Mouse (Mus musculus) layer of hippocampus, postnatal 14 days (tissue): ENCODE results near the gene Cnnm2. TPM values are rescaled to one million over a fixed set of nuclear protein-coding genes. Genes with fewer than 3 reads are reported as not detected.

Source experiments
- DNase-seq, 2 experiments: peaks; one replicate each; pipeline ENCODE4 v3.0.0; 2021 to 2022; ENCODE audit warnings: low spot score in 2 of 2, mixed read lengths in 1 of 2
- total RNA-seq, 2 experiments: library from RNA; stranded (reverse); gene quantifications; 2 replicates each; pipeline ENCODE4 v1.2.3; 2021

Cnnm2 gene
- total RNA-seq, 2 experiments from 2014 or later: 32.1 to 36.0 TPM

DNA sequence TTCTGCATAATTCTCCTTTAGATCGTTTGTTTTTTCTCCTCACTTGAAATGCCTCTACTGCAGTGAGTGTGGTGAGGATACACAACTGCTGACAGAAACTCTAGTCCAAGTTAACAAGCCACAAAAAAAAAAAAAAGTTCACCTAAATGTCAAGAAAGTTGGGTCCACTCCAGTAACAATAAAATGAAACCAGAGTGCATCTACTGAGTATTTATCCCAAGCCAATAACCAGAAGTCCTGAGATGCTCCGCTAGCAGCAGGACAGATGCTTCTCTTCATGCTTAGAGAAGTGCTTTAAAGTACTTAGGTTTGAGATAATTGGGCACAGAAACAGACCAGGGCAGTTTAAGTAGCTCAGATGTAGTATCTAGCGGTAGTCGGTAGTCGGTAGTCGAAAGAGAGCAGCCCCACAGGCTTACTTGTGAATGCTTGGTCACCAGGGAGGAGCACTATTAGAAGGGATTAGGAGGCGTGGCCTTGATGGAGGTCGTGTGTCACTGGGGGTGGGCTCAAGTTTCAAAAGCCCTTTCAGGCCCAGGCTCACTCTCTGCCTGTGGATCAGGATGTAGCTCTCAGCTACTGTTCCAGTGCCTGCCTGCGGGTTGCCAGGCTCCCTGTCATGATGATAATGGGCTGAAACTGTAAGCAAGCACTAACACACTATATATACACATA, 154.1 kb downstream of the Cnnm2 start:
- no peak for DNase-seq

DNA sequence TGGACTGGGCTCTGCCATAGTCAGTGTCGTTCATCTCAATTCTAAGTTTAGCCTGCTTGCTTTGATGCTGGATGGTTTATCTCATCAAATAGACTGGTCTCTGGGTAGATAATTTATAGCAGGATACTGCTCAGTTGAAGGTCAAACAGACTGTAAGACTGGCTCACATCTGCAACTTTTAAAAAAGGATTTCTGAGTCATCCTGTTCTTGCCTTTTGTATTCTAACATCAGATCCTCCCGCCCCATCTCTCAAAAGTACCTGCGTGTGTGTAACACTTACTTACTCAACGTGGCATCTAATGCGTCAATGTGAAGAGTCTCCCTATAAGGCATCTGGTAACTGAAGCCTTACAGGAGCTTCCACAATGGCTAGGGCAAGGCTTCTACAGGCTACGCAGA, 159.2 kb downstream of the Cnnm2 start:
- no peak for DNase-seq

DNA sequence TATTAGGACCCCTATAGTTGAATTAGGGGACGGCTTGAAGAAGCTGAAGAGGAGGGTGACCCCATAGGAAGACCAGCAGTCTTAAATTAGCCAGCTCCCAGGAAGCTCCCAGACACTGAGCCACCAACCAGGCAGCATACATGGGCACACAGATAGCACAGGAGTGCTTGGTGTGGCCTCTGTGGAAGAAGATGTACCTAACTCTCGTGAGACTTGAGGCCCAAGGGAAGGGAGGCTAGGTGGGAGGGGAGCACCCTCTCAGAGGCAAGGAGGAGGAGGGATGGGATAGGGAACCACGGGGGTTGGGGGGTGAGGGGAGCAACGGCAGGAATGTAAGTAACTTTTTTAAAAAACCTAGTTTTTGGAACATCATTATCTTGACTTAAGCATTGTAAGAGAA, 165.0 kb downstream of the Cnnm2 start:
- no peak for DNase-seq

DNA sequence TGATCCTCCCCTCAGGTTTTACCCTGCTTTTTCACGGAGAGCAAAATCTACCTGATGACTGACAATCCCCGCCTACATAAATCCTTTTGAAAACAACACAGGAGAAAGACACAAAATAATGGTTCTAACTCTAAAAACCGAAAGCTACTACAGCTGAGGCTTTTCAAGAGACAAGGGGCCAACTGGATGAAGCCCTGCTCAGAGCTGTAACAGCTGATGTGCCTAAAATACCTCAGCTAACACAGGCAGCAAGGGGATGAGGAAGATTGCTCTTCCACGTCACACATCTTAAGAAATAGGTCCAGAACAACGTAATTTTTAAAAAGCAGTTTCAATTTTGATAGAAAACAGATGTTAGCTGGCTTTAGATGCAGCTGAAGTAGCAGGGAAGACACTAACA, 165.6 kb downstream of the Cnnm2 start:
- DNase-seq: no peak

DNA sequence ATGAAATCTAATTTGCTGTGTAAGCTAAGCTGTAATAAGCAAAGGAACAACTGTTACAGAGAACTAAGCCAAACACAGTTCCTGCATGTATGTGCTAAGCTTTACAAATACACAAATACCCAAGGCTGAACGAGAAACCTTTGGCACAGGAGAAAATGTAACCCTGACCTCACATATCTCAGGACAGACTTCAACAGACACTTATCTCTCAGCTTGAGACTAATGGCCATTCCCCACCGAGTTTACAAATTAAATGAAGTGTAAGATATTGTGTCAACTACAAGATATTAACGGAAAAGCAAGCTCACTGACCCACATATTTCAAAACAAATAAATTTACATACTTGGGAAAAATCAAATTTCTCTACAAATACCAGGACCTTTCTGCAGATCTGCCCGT, 166.7 kb downstream of the Cnnm2 start:
- DNase-seq: no peak

DNA sequence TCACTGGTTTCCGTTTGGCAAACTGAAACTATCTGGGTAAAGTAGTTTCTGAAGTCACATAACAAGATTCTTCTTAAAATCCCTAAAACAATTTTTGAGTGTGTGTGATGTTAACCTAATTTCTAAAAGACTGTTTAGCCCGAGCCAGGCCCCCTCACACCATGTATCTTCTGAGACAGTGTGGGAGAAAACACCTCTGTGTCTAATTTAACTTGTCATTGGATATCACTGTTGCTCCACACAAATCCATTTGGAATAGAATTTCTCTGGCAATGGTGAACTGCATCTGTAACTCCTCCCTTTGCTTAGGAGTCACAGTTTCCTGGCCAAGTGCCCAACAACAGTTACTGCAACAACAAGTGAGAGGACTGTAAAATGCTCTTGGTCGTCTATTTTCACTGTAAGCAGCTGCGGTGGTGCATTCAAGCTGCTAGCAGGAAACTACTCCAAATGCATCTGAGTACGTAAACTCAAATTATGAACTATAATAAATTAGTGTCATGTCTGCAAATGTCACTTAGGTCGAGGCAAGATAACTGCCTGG, 167.7 kb downstream of the Cnnm2 start:
- peak in 1 of 2 experiments; percentile 59 for DNase-seq

Other genes with a start within 250 kb of the Cnnm2 start
- gene Arl3, start 188.4 kb upstream of the Cnnm2 start, total RNA-seq: 100 to 1,000 TPM; 111 to 121 TPM
- 1 to 10 TPM; 8.2 to 8.3 TPM for gene Sfxn2, start 188.2 kb upstream of the Cnnm2 start, total RNA-seq
- 10 to 100 TPM; 39.8 to 41.8 TPM for gene Wbp1l, start 162.5 kb upstream of the Cnnm2 start, total RNA-seq
- not detected for gene Cyp17a1, start 88.4 kb upstream of the Cnnm2 start, total RNA-seq
- gene Borcs7, start 71.7 kb upstream of the Cnnm2 start, total RNA-seq: 10 to 100 TPM; 18.7 to 21.2 TPM
- gene As3mt, start 54.1 kb upstream of the Cnnm2 start, total RNA-seq: 10 to 100 TPM; 16.4 to 16.7 TPM